Mouse (Mus musculus): Measurements from ENCODE around the gene Zfhx3. TPM values are rescaled to one million over a fixed set of nuclear protein-coding genes. Genes with fewer than 3 reads are reported as not detected.
A peak's percentile ranks its signal among the peaks of the same experiment; 100 is the strongest.

Zfhx3 gene
- total RNA-seq, 1 experiment from 2014 or later, result 2.1 TPM

- ATAC-seq (replicated peaks in 1 of 2; ENCODE audit: insufficient read depth in 1 of 2, low FRiP score in 2 of 2, low TSS enrichment in 1 of 2, low read depth in 1 of 2, poor library complexity in 2 of 2, severe bottlenecking in 2 of 2), result no peak
Measured at GRCm38 (mm10) chr8:108436336-108436735, 493.9 kb downstream of the Zfhx3 start.

- no peak for ATAC-seq (replicated peaks in 1 of 2; ENCODE audit: insufficient read depth in 1 of 2, low FRiP score in 2 of 2, low TSS enrichment in 1 of 2, low read depth in 1 of 2, poor library complexity in 2 of 2, severe bottlenecking in 2 of 2)
Measured at GRCm38 (mm10) chr8:108437316-108437830, 494.9 kb downstream of the Zfhx3 start.

GRCm38 (mm10) chr8:108440476-108440875, 498.0 kb downstream of the Zfhx3 start:
- no peak for ATAC-seq (replicated peaks in 1 of 2; ENCODE audit: insufficient read depth in 1 of 2, low FRiP score in 2 of 2, low TSS enrichment in 1 of 2, low read depth in 1 of 2, poor library complexity in 2 of 2, severe bottlenecking in 2 of 2)

GRCm38 (mm10) chr8:108450847-108451246, 508.4 kb downstream of the Zfhx3 start:
- no peak for ATAC-seq (replicated peaks in 1 of 2; ENCODE audit: insufficient read depth in 1 of 2, low FRiP score in 2 of 2, low TSS enrichment in 1 of 2, low read depth in 1 of 2, poor library complexity in 2 of 2, severe bottlenecking in 2 of 2)

GRCm38 (mm10) chr8:108454561-108455311, 512.3 kb downstream of the Zfhx3 start:
- no peak for ATAC-seq (replicated peaks in 1 of 2; ENCODE audit: insufficient read depth in 1 of 2, low FRiP score in 2 of 2, low TSS enrichment in 1 of 2, low read depth in 1 of 2, poor library complexity in 2 of 2, severe bottlenecking in 2 of 2)

- ATAC-seq (replicated peaks in 1 of 2; ENCODE audit: insufficient read depth in 1 of 2, low FRiP score in 2 of 2, low TSS enrichment in 1 of 2, low read depth in 1 of 2, poor library complexity in 2 of 2, severe bottlenecking in 2 of 2), result no peak
Measured at GRCm38 (mm10) chr8:108466653-108467052, 524.2 kb downstream of the Zfhx3 start.

- ATAC-seq (replicated peaks in 1 of 2; ENCODE audit: insufficient read depth in 1 of 2, low FRiP score in 2 of 2, low TSS enrichment in 1 of 2, low read depth in 1 of 2, poor library complexity in 2 of 2, severe bottlenecking in 2 of 2), result no peak
Measured at GRCm38 (mm10) chr8:108467172-108468035, 525.0 kb downstream of the Zfhx3 start.

GRCm38 (mm10) chr8:108470269-108470668, 527.8 kb downstream of the Zfhx3 start:
- no peak for ATAC-seq (replicated peaks in 1 of 2; ENCODE audit: insufficient read depth in 1 of 2, low FRiP score in 2 of 2, low TSS enrichment in 1 of 2, low read depth in 1 of 2, poor library complexity in 2 of 2, severe bottlenecking in 2 of 2)

GRCm38 (mm10) chr8:108474556-108474955, 532.1 kb downstream of the Zfhx3 start:
- no peak for ATAC-seq (replicated peaks in 1 of 2; ENCODE audit: insufficient read depth in 1 of 2, low FRiP score in 2 of 2, low TSS enrichment in 1 of 2, low read depth in 1 of 2, poor library complexity in 2 of 2, severe bottlenecking in 2 of 2)

GRCm38 (mm10) chr8:108478131-108478530, 535.7 kb downstream of the Zfhx3 start:
- ATAC-seq (replicated peaks in 1 of 2; ENCODE audit: insufficient read depth in 1 of 2, low FRiP score in 2 of 2, low TSS enrichment in 1 of 2, low read depth in 1 of 2, poor library complexity in 2 of 2, severe bottlenecking in 2 of 2), result no peak

GRCm38 (mm10) chr8:108480141-108480540, 537.7 kb downstream of the Zfhx3 start:
- ATAC-seq (replicated peaks in 1 of 2; ENCODE audit: insufficient read depth in 1 of 2, low FRiP score in 2 of 2, low TSS enrichment in 1 of 2, low read depth in 1 of 2, poor library complexity in 2 of 2, severe bottlenecking in 2 of 2), result no peak

GRCm38 (mm10) chr8:108481167-108481815, 538.8 kb downstream of the Zfhx3 start:
- ATAC-seq (replicated peaks in 1 of 2; ENCODE audit: insufficient read depth in 1 of 2, low FRiP score in 2 of 2, low TSS enrichment in 1 of 2, low read depth in 1 of 2, poor library complexity in 2 of 2, severe bottlenecking in 2 of 2), result no peak

GRCm38 (mm10) chr8:108496101-108496500, 553.7 kb downstream of the Zfhx3 start:
- ATAC-seq (replicated peaks in 1 of 2; ENCODE audit: insufficient read depth in 1 of 2, low FRiP score in 2 of 2, low TSS enrichment in 1 of 2, low read depth in 1 of 2, poor library complexity in 2 of 2, severe bottlenecking in 2 of 2), result no peak

GRCm38 (mm10) chr8:108506779-108507178, 564.3 kb downstream of the Zfhx3 start:
- ATAC-seq (replicated peaks in 1 of 2; ENCODE audit: insufficient read depth in 1 of 2, low FRiP score in 2 of 2, low TSS enrichment in 1 of 2, low read depth in 1 of 2, poor library complexity in 2 of 2, severe bottlenecking in 2 of 2), result peak in 1 of 2 experiments; percentile 56; a peak in 2 of 4 replicates

- ATAC-seq (replicated peaks in 1 of 2; ENCODE audit: insufficient read depth in 1 of 2, low FRiP score in 2 of 2, low TSS enrichment in 1 of 2, low read depth in 1 of 2, poor library complexity in 2 of 2, severe bottlenecking in 2 of 2), result no peak
Measured at GRCm38 (mm10) chr8:108507769-108508168, 565.3 kb downstream of the Zfhx3 start.

- ATAC-seq (replicated peaks in 1 of 2; ENCODE audit: insufficient read depth in 1 of 2, low FRiP score in 2 of 2, low TSS enrichment in 1 of 2, low read depth in 1 of 2, poor library complexity in 2 of 2, severe bottlenecking in 2 of 2), result no peak
Measured at GRCm38 (mm10) chr8:108510641-108511325, 568.3 kb downstream of the Zfhx3 start.

GRCm38 (mm10) chr8:108518116-108518515, 575.7 kb downstream of the Zfhx3 start:
- no peak for ATAC-seq (replicated peaks in 1 of 2; ENCODE audit: insufficient read depth in 1 of 2, low FRiP score in 2 of 2, low TSS enrichment in 1 of 2, low read depth in 1 of 2, poor library complexity in 2 of 2, severe bottlenecking in 2 of 2)
